Mouse (Mus musculus) thymus, postnatal 10 days (tissue): Measurements from ENCODE around the gene Gm36028.

Experiments used
- DNase-seq, 2 experiments: peaks; one replicate each; pipeline ENCODE4 v3.0.0; 2021; ENCODE audit warnings: low spot score in 2 of 2

Gm36028 gene

DNA sequence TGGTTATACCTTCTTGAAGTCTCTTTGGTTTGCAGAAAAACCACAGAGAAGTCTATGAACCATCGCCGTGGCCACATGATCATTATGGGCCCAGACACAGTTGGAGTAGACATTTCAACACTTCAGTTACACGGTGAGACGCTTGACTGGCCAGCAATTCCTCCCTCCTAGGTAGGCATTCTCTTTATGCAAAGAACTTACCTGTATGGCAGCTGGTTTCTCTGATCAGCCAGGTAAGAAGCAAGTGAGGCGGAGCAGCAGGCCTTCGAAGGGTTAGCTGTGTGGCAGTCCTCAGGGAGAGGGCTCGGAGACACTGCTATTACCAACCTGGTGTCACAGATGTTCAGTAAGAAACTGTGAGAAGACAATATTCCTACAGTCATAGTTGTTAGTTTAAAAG lies 733 bp downstream of the Gm36028 start:
- DNase-seq = no peak

DNA sequence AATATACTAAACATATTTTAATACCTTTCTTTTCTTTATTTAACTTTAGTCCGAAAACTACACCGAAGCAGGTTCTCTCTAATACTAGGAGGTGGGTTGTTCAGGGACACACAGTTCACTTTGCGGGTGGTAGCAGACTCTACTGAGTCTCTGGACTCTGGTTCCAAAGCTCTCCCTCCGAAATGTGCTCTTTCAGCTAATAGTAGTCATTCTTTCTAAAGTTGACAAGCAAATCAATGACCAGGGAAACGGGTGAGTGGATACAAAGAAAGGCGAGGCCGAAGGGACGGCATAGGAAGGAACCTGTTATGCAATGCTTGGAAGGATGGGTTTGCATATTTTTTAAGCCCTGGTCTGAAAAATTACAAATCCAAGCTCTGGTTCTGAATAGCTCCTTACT lies 3.5 kb downstream of the Gm36028 start:
- DNase-seq = no peak

DNA sequence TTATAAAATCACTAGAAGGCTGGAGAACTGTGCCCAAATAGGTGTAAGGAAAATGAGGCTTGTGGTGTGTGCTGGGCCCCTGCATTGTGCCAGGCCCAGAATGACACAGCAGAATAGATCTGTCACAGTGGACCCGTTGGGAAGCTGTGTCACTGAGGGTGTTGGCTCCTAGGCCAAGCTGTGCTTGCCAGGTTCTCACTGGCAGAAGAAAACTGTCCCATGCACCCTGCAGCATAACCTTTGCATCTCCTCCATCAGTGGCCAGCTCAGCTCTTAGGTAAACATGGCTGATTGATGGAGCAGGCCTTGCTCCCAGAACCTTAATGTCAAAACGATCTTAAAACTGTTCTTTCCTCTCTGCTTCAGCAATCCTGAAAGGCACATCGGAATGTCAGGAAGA lies 4.6 kb downstream of the Gm36028 start:
- no peak for DNase-seq

DNA sequence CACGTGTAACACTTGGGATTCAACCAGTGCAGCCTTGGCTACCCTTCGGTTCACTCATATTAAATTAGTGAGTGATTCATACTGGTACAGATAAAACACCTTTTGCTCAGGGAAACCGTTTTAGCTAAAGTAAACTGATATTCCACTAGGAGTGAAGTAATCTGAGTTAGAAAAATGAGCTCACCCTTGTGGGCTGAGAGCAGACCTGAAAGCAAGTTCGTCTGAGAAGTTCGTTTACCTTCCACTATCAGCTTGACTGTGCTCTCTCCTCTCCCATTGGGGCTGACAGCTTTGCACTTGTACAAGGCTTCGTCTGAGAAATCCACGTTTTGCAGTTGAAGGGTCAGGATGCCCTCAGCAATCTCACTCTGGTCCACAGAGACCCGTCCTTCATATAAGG lies 5.4 kb downstream of the Gm36028 start:
- no peak for DNase-seq

DNA sequence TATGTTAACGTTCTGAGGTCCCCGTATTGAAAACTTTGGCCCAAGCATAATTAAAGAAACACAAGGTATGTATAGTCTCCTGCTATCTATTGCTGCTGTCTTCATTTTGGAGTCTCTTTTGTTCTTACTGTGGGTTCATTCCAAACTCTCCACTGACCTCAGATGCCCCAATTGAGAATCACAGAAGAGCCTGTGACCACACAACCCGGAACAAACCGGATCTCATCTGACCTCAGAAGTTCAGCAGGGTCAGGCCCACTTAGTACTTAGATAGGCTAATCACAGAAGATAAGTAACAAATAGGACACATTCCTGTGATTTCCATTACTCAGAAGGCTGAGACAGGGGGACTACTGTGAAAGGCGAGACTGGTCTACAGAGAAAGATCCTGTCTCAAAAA lies 6.4 kb downstream of the Gm36028 start:
- no peak for DNase-seq

DNA sequence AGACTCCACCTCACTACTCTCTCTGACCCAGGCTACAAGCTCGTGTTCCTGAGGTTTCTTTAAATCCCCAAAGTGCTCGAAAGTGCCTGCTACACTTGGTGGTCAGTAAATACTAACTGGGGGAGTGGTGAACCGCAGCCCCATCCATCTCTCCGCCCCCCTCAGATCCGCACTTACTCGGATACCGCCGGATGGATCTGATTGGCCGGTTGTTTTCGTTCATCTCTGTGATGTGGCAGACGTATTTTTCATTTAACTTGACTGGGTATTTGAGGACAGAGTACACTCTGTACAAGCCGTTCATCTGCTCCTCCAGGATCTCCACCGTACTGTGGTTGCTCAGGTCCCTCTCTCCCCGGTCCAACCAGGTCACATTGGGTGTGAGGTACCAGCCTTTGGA lies 6.9 kb downstream of the Gm36028 start:
- no peak for DNase-seq

DNA sequence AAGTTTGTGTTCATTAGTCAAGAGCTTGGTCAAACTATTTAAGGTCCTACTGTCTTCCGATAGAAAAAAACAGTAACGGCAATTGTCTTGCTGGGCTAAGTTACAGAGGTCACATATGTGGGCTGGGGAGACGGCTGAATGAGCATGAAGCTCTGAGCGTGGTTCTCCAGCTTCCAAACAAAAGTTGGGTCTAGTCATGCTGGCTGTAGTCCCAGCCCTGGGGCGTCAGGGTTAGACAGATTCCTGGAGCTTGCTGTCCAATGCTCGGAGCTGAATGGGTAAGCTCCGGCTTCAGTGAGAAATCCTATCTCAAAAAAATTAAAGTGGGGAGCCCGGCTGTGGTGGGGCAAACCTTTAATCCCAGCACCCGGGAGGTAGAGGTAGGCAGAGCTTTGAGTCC lies 7.7 kb downstream of the Gm36028 start:
- DNase-seq = no peak

DNA sequence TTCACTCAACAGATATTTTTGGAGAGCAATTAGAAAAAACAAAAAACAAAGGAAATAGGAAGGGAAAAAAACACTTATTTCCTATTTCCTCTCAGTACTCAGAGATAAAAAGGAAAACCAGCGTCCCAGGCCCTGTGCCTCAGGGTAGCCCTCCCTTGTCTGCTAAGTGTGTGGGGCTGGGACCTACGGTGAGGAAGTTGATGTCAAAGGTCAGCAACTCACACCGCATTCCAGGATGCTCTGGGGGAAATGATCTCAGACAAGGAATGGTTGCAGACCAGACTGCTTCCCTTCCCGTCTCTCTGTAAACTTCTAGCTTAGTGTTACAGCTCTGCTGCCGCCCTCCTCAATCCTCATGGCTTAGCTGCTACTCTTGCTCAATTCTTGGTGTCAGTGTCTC lies 9.6 kb downstream of the Gm36028 start:
- no peak for DNase-seq

DNA sequence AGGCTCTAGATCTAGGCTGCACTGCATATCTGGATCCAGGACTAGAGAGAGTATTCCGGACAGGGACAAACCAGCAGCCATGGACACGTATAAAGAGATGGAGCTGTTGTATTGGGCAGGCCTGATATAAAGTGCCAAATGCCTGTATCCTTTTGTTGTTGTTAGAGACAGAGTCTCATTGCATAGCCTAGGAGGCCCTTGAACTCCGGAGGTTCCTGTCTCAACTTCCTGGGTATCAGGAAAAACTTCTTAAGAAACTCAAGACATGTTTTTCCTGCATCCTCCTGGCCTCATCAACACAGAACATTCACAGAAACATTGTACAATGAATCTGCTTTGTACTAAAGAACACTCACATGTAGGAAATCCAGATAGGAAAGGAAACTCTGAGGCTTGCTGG lies 13.9 kb downstream of the Gm36028 start:
- no peak for DNase-seq

DNA sequence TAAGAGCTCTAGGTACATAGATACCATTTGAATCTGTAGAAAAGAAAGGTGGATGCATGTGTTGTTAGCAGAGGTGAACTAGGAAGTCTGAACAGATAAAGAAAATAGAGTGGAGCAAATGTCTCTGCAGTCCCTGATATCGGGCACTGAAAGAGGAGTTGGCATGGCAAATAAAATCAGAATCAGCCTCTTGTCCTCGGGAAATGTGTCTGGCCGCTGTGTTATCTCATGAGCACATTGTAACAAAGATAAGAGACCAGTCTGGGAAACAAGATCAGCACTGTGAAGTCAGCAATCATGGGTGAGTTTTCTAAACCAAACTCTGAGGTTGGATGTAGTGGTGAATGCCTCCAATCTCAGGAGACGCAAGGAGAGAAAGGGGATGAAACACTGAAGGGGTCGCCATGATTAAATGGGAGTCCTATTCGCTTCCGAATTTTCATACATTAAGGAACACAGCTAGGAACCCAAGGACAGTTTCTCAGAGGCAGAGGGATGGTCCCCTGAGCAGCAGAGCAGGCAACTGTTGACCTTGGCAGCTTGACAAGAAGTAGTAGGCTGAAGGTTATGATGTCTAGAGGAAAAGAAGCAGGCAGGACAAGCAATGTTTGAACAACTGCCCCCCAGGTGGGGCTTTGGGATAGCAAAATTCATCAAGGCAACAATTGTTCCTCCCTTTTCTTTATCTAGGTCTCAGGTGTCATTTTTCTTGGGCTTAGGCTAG lies 15.6 kb downstream of the Gm36028 start:
- DNase-seq = no peak

DNA sequence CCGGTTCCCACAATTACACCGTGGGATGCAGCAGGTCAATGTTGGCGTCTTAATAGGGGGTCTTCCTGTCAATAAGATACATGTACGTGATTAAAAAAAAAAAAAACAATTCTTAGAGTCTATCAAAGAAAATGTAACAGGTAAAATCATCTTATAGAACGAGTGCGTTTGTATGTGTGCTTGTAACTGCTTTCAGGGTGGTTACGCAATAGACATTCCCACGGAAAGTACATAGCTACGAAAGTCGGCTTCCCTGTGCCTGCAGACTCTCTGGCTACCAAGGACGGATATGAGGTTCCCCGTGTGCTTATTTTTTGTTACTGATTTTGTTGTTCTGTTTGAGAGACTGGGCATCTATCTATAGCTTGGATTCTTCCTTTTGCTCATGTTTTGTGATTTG lies 17.2 kb downstream of the Gm36028 start:
- no peak for DNase-seq

DNA sequence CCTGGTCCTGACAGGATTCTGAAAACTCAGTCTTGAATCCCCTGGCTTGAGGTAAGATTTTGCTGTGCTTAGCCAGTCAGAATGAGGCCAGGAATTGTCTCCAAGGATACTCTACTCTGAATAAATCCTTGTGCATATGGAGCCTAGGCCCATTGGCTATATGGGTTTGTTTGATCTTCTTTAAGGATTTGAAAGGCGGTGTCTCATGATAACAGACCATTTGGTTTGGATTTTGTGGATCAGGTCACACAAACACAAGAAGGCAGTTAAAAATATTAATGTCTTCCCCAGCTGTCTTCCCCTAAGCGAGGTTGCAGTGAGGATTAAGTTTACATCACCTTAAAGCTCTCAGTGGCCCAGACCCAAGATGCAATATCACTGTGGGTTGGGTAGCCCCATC lies 18.5 kb downstream of the Gm36028 start:
- DNase-seq = no peak

DNA sequence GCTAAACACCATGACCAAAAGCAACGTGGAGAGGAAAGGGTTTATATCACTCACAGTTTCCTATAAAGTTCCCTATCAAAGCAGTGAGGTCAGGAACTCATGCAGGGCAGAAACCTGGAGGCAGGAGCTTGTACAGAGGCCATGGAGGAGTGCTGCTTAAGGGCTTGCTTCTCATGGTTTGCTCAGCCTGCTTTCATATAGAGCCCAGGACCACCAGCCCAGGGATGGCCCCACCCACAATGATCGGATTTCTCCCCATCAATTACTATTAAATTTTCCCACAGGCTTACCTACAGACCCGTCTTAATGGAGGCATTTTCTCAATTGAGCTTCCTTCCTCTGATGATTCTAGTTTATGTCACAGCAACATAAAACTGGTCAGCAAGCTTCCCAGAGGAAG lies 23.4 kb downstream of the Gm36028 start:
- no peak for DNase-seq

DNA sequence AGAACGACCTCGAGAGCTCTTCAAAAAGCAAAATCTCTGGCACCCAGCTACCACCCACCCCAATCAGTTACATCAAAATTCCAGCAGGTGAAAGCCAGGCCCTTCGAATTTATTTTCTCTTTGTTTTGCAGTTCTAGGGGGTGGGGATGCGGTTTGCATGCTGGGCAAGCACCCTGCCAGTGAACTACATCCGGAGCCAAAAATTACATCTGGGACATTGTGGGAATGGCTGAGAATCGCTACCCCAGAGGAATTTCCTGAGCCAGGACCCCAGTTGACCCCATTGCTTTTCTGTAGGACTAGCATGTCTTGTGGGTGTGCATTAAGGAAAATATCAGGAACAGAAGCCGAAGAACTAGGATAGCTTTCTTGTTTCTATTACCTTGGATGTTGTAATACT lies 29.9 kb downstream of the Gm36028 start:
- DNase-seq = no peak

DNA sequence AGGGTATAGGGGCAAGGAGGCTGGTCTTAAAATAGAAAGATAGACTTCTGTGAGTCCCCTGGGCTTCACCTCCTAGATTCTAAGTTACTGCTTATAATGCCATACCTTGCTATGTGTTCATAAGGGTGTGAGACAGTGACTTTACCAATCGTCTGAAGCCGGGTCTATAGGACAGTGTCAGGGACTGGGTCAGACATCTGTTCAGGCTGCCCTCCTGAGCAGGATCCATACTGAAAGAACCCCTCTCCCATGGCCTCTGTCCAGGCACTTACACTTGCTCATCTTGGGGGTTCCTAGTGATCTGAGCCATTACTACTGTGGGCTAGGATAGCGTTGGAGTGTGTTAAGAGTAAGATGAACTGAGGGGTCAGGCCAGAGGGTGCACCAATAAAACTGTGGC lies 34.7 kb downstream of the Gm36028 start:
- no peak for DNase-seq

DNA sequence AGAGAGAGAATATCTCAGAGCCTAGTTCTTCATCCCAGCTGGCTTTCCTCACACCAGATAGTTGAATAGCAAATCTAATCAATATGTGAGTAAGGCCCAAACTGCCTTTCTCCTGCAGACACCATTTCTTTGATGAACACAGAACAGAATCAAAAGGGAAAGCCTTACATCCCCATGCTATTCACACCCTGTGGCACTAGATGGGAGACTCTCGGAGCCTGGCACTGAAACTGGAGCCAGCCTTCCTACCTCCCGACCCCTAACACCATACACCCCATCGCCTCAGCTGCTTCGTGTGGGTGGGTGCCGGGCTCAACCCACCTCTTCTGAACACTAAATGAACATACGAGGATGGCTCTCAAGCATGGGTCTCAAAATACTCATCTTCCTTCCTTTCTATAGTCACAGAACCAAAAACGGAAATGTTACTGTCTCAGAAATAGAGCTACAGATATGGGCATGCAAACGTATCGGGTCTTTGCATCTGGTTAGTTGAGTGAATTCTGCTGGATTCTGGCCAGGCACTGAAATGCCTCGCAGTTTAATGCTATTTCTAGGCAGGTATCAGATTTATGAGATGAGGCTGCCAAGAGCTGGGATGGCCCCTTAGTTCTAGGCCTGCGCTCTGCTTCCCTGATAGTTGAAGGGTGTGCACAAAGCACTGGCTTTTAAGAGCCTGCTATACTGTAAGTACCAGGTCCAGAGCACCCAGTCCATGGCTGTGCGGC lies 36.0 kb downstream of the Gm36028 start:
- DNase-seq = no peak

DNA sequence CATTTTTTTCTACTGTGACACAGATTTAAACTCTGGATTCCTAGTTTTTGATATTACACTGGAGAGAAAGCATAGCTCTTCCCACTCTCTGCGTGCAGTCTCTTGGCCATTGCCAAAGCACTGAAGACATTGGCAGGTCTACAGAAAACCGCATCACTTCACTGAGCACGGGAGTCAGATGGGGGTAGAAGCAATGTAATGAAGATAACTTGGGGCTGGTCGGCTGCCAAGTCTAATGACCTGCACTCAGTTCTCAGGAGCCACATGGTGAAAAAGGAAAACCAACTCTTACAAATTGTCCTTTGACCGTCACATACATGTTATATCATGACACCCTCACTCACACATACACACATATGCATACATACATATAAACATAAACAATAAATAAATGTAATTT lies 37.0 kb downstream of the Gm36028 start:
- no peak for DNase-seq

DNA sequence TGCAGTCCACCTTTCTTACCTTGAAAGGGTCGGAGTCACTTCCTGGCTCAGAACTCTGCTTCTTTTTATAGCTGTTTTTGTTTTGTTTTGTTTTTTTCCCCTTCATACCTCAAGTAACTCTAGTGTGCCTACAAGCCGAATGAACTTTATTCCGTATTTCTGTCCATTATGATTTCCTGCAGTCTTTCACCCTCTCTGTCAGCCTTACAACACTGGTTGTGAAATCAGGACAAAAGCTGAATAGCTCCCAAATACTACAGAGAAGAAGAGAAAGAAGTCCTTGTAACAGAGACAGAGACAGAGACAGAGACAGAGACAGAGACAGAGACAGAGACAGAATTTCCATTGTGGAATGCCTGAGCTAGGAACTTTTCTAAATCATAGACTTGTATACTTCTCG lies 43.0 kb downstream of the Gm36028 start:
- no peak for DNase-seq

DNA sequence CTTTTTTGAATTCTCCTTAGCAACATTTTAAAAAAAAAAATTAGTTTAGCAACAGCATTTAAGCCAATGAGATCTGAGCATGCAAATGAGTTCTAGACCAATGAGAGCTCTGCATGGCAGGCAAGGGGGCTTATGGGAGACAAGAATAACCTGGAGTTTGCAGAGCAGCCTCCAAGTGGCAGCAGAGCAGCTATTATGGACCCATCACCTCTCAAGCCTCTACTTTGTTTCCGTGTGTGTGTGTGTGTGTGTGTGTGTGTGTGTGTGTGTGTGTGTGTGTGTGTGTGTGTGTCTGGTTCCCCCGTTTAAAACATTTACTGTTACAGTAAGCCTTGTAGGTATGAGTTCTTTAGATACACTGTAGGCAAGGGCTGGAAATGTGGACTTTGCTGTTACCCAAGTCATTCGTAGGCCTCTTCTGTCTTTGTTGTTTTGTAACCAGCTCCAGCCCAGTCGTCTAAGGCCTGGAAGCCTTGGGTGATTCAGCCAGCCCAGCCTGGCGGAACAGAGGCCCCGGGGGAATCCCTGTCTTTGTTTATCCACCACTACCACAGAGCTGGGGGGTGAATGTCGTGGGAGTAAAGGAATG lies 46.5 kb downstream of the Gm36028 start:
- DNase-seq = peak; percentile 69 to 75

DNA sequence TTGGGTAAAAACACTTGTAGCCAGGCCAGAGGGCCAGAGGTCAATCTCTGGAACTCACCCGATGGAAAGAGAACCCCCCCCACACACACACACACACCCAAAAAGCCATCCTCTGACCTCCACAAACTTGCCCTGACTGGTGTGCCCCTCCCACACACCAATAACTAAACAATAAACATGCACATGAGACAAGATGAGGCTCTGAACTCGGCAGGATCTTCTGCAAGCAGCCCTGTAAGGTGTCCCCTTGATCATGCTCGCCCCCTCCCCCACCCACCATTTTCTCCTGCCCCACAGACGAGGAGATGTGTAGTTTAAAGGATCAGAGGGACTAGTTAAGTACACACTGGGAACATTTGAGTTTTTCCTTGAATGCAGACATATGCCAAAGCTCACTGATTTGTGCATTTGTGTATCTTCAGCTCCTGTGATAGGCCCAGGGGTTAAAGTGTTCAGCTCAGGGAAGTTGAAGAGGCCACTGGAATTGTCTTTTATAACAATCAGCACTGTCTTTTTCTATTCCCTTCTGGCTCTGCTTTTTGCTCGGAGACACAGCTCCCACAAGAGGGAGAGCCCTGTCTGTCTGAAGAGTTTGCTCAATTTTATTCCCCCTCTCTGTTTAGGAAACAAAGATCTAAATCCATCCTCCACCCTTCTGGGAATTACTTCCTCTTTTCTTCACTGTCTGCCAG lies 47.1 kb downstream of the Gm36028 start:
- DNase-seq = no peak

DNA sequence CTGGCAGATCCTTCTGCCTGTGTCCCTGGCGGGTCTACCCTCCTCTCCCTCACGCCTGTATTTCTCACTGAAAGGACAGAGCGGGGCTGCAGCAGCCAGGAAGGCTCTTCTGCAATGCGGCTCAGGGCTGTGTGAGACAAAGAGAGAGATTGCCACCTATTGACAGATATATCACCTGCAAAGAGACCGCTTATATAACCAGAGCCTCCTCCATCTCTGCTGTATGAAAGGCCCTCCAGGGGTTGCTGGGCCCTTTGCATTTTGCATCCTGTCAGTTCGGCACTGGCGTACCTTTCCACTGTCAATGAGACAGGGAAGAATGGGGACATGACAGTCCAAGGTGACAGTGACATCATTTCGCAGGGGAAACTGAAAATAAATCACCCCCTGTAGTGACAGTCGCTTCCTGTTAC lies 48.5 kb downstream of the Gm36028 start:
- DNase-seq = peak in 1 of 2 experiments; percentile 12

DNA sequence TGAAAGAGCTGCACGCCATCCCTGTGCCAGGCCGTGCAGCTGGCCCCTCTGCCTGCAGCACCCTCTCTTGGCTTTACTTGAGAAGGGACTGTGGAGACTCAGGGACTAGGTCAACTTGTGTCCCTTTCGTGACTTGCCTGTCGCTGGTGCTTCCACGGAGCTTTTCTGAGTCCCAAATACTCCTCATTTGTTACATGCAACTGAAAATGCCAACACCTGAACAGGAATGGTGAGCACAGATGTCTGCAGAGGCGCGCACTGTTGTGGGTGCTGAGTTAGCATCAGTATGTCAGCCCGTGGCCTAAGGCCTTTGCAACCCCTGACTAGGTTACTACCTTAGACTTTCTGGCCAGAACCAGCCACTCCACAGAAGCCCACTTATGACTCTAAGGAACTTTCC lies 49.1 kb downstream of the Gm36028 start:
- DNase-seq = no peak

DNA sequence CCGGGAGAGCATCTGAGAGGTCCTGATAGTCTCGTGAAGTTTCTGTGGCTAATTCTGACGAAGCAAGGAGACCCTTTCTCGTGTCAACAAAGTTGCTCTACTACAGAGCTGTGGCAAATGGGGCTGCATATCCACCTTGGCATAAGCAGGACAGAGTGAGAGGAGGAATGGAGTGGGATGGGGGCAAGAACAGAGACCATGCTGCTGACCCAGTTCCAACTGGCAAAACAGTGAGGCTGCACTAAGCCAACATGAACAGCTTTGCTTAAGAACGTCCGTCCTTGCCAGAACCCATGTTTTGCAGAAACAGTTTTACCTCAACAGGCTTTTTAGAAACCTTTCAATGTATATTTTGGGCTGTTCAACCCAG lies 51.3 kb downstream of the Gm36028 start:
- no peak for DNase-seq
